Mouse (Mus musculus) spleen, postnatal 14 days (tissue): Measurements from ENCODE around the gene Cdk11b.
A peak's percentile ranks its signal among the peaks of the same experiment; 100 is the strongest.
"Not testable (repeated sequence)": the region's sequence is repeated elsewhere in the genome, so short reads cannot be mapped to it uniquely, and the experiment has no call there.

ENCODE experiments used
- DNase-seq, 2 experiments: peaks; one replicate each; pipeline ENCODE4 v3.0.0; 2021 to 2022; ENCODE audit warnings: low spot score in 2 of 2

Cdk11b gene

DNA sequence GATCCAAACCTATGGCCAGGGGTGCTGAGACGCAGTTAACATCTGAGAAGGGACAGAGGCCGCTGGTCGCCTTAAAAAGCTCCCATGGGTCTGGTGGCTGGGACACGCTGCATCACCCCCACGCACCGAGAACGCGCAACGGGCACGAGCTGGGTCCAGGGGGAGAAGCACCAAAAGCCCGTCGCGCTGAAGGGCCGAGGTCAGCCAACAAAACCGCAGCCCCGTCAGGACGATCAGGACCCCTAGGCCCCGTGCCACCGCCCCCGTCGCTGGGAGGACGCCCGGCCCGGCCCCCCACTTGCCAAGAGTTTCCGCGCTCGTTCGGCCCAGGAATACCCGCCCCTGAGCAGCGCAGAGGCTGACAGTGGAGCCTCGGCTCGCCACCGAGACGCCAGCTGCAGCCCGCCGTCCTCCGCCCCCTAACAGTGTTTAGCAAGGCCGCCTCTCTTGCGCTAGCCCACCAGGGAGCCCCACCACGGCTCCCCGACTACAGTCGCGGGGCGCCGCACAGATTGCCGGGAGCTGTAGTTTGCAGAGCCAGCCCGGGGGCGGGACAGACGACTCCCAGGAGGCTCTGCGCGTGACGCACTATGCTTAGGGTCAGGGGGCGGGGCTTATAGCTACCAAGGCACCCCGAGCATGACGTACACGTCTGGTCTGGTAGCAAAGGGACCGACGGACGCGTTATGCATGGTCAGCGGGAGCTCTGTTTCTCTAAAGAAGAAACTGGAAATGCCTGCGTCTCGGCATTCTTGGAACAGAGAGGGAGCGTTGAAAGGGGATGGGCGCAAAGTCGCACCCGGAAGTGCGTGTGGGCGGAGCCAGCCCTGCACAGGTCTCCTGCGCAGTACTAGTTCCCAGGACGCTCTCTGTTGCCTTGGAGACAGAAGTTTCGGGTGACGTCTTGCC lies 44.3 kb downstream of the Cdk11b start, which contains the start of gene Mib2:
Mib2 (minus strand) TSS at position 510 of the 909 bp plus-strand sequence.
- peak; percentile 91 to 94 for DNase-seq

DNA sequence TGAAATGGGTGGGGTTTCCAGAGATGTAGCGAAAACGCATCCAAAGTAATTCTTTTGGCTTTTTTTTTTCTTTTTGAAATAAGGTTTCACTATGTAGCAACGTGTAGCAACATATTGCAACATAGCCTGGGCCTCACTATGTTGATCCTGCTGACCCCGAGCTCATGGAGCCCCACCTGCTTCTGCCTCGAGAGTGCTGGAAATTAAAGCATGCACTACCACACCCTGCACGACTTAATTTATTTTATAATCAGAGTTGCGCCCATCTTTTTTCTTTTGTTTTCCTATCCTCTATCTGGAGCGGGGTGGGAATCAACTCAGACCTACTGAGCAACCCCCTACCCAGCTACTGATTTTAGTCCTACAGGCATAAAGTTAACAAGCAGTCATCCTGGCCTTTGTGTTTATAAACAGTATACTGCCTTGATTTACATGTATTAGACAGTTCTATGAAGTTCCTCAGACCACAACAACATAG lies 45.0 kb downstream of the Cdk11b start:
- DNase-seq, result no peak

DNA sequence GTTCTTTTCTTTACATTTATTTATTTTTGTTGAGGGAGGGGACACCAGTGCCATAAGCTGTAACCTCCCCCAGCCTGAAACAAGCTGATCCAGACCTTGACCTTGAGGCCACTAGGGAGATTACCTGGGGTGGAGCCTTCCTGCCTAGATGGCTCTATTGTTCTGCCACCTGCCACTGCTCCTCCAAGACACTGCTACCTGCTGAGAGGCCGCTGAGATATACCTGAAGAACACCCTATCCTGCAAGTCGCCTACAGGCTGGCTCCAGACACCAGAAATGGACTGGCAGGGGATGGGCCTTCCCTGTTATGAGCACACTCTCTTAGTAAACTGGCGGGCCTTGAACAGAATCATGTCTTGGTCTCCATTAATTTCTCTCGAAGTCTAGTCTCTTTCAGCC lies 45.6 kb downstream of the Cdk11b start:
- not testable (repeated sequence) for DNase-seq

DNA sequence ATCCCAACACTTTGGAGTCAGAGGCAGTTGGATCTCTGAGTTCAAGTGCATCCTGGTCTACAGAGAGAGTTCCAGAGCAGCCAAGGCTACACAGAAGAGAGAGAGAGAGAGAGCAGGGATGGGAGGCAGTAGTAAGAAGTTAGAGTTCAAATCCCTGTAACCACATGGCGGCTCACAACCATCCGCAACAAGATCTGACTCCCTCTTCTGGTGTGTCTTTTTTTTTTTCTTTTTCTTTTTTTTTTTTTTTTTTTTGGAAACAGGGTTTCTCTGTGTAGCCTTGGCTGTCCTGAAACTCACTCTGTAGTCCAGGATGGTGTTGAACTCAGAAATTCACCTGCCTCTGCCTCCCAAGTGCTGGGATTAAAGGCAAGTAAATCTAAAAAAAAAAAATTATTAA lies 47.4 kb downstream of the Cdk11b start:
- DNase-seq, result no peak

DNA sequence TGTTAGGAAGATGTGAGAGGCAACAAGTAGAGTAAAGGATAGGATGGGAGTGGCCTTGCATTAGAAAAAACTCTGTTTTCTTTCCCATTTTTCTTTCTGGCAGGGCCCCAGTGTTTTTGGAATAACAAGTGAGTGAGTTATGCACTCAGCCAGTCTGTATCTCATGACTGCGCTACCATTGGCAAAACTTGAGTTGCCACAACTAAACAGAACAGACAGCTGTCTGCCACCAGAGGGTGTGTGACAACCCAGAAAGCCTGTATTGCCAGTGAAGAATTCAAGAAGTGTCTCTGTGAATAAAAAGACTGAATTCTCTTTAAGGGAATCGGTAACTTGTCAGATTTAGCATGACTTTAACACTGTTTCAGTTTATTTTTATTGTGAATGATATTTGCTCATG lies 51.3 kb downstream of the Cdk11b start:
- no peak for DNase-seq

DNA sequence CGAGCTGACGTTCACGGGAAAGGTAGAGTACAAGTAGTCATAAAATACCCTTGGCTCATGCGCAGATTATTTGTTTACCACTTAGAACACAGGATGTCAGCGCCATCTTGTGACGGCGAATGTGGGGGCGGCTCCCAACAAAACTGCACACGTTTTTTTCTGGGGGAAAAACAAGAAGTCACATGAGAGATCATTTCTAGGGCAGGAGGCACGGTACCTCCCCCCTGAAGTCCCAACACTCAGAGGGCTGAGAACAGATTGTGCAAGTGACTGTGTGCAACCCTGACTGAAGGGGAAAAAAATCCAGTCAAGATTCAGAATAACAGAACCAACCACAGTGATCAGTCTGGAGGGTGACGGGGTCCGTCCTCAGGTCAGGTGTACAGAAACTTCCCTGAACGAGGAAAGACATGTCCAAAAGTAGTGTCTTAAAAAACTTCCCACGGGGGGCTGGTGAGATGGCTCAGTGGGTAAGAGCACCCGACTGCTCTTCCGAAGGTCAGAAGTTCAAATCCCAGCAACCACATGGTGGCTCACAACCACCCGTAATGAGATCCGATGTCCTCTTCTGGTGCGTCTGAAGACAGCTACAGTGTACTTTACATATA lies 59.1 kb downstream of the Cdk11b start:
- not testable (repeated sequence) for DNase-seq

DNA sequence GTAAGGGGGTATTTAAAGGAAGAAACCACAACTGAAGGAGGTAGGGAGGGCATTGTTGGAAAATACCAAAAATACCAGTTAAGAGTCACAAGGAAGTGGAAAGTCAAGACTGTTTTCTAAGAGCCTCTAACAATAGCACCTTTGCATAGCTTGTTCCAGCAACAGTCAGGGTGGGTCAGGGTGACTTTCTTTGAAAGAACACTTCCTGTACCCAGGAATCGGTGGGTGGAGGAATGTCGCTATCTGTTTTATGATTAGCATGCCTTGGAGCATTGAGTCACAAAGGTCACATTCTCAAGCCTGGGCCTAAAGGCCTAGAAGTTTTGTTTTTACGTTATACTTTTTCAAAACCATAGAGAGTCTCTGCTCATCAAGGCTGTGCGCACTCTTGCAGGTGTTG lies 63.1 kb downstream of the Cdk11b start:
- not testable (repeated sequence) for DNase-seq

DNA sequence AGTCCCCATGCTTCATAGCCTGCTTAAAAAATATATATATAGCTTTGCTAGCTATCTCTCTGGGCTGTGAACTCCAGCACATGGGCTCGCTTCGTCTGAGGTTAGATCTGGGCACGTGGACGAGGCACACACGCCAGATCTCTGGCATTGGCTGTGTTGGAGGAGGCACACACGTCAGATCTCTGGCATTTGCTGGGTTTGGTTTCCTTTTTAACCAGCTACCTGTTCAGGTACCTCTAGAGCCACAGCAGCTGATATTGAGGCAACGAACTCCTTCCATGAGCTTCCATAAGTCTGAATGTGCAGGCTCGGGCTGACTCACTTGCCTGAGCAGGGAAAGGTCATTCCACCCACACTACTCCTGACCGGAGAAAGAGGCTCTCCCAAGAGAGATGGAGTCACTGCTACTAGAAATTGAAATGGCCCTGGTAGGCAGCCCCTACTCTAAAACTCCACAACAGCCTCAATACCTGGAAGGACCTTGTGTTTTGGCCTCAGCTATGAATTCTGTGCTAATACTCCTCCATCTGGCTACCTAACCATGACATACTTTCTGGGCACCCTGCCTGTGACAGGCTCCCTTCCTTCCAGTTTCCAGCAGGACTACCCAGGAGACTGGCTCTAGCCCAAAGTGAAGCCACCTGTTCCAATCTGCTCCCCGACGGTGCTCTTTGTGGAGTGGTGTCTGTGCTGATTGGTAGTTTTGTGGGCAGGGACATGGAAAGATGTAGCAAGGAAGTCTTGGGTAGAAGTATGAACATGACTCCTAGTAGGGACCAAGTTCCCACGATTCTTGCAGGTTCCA lies 66.1 kb downstream of the Cdk11b start:
- no peak for DNase-seq

DNA sequence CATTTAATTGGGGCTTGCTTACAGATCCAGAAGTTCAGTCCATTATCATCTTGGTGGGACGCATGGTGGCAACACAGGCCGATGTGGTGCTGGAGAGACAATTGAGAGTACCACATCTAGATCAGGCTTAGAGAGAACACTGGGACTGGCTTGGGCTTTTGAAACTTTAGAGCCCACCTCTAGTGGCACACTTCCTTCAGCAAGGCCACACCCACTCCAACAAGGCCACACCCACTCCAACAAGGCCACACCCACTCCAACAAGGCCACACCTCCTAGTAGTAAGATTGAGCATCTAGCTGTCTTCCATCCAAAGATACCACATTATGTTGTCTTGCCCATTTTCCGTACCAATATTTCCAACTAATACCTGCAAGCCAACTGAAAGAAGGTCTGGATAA lies 67.8 kb downstream of the Cdk11b start:
- no peak for DNase-seq

DNA sequence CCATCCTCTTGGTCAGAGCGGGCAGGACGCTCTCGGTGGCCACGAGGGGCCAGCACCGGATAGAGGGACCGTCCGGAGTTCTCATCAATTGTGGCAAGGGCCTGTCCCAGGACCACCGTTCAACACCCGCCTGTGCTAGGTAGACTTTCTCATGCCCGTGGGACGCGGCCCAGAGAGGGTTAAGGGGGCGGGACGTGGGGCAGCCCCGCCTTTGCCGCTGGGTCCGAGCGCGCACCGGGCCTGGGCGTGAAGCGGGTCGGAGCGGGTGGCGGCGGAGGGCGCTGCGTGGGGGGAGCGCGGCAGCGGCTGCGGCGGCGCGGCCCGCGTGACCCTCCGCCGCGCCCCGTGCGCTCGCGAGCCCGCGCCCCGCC lies 69.4 kb downstream of the Cdk11b start, which contains the start of gene Fndc10:
Fndc10 (plus strand) TSS at position 232 of the 371 bp plus-strand sequence.
- DNase-seq, result peak; percentile 14 to 34

DNA sequence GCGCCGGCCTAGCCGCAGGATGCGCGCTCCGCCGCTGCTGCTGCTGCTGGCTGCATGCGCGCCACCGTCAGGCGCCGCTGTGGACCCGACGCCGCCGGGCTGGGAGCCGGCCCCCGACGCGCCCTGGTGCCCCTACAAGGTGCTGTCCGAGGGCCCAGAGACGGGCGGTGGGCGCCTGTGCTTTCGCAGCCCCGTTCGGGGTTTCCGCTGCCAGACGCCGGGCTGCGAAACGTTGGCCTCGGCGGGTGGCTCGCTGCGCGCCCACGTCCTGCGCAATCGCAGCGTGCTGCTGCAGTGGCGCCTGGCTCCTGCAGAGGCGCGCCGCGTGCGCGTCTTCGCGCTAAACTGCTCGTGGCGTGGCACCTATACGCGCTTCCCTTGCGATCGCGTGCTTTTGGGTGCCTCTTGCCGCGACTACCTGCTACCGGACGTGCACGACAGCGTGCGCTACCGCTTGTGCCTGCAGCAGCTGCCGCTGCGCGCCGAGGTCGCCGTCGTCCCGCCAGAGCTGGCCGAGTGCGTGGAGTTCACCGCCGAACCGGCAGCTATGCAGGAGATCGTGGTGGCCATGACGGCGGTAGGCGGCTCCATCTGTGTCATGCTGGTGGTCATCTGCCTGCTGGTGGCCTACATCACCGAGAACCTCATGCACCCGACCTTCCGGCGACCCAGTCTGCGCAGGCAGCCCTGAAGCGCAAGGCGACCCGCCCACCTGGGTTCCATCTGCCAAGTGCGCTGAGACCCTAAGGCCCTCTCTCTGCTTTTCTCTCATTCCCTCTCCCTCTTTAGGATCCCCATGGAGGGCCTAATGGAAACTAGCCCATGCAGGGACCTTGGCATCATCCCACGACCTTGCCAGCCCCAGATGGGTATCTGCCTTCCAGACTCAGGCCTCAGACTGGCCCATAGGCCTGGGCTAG lies 70.1 kb downstream of the Cdk11b start:
- peak; percentile 21 to 40 for DNase-seq

DNA sequence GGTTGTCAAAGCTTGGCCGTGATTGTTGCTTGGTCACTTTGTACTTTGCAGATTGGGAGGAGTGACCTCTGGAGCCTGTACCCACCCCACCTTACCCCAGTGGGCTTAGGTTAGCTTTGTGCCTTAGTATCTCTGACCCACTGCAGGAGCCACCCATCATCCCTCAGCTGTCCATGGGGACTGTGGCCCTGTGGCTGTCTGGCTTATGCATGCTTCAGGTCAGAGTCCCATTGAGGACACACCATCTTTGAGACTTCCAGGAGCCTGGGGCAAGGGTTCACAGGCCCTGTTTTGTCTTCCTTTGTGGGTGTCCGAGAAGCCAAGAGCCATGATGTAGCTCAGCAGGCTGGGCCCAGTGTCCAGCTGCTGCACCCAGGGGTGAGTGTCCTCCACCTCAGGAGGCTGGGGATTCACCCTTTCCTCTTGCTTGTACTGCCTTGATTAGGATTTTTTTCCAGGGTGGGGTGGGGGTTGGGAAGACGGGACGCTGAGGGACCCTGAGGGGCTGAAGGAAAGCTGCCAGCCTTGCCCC lies 70.9 kb downstream of the Cdk11b start:
- no peak for DNase-seq

DNA sequence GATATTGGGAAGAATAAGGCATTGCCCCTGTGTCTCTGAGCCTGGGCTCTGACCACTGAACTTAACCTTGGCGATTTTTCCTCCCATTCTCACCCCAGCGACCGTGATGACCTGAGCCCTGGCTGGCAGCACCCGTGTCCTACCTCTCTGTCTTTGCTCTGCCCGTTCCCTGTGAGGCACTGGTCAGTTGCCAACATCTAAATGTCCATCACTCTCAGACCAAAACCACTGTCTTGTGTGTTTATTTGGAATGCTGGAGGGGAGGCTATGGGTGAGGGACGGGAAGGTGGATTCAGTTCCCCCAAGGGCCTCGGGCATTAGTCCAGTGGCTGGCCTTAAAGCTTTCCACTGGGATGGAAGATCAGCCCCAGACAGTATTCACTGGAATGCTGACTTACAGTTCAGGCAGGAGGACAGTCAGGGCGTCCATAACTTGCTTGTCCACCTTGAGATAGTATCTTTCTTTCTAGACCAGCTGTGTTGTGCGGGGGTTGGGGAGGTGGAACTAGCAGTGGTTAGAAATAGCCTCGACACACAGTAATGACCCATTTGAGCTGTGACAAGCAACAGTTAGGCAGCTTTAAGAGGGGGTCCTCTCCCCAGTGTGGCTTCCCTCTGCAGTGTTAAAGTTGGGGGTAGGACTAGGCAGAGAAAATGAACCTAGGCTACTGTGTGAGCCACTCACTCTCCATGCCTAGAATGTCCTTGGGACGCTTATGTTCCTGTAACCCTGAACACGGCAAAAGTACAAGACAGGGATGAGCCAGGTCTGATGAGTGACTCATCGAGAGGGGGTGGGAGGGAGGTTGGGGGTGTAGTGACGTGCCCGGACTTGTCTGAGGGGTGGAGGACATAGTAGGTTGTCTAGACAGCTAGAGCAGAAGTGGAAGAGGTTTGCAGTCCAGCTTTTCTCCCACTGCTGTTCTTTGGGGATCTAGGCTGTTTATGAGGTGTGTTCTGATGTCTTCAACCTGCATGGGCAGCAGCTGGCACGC lies 71.9 kb downstream of the Cdk11b start:
- no peak for DNase-seq
